Mouse (Mus musculus) hindbrain, embryonic 11.5 days (tissue): ENCODE data around the gene Pkp4. TPM values are rescaled to one million over a fixed set of nuclear protein-coding genes. Genes with fewer than 3 reads are reported as not detected.

Source experiments
- ATAC-seq: fragments of 200-750 bp; cut with Nextera tagmentation; 2 replicates; pipeline ENCODE4 v1.8.0; 2017; ENCODE audit warnings: mild to moderate bottlenecking, moderate TSS enrichment, moderate library complexity; ENCODE audit not compliant: low FRiP score
- DNase-seq: peaks from one replicate; pipeline ENCODE4 v3.0.0-alpha.2; 2015; ENCODE audit warnings: low spot score
- H3K27ac ChIP-seq: fragments of 300-500 bp; sonication (generic); 2 replicates; pipeline ENCODE4 v1.5.1; 2014; ENCODE audit warnings: mild to moderate bottlenecking, low read depth, low read length
- H3K27me3 ChIP-seq: fragments of 300-500 bp; sonication (generic); 2 replicates; pipeline ENCODE4 v1.6.1; 2014; ENCODE audit warnings: mild to moderate bottlenecking, low read length, moderate library complexity, mixed read lengths; ENCODE audit not compliant: control insufficient read depth, insufficient read depth
- H3K36me3 ChIP-seq: fragments of 300-500 bp; sonication (generic); 2 replicates; pipeline ENCODE4 v1.6.1; 2014; ENCODE audit warnings: mild to moderate bottlenecking, low read length, moderate library complexity, mixed read lengths; ENCODE audit not compliant: control insufficient read depth, insufficient read depth
- H3K4me1 ChIP-seq: fragments of 300-500 bp; sonication (generic); replicated peaks from 2 replicates; pipeline ENCODE4 v1.6.1; 2014; ENCODE audit warnings: low read length, mixed read lengths; ENCODE audit not compliant: control insufficient read depth, insufficient read depth
- H3K4me2 ChIP-seq: fragments of 300-500 bp; sonication (generic); replicated peaks from 2 replicates; pipeline ENCODE4 v1.6.1; 2014; ENCODE audit warnings: mild to moderate bottlenecking, low read depth, low read length
- H3K4me3 ChIP-seq: fragments of 300-500 bp; sonication (generic); 2 replicates; pipeline ENCODE4 v1.5.1; 2014; ENCODE audit warnings: low read depth, low read length
- H3K9ac ChIP-seq: fragments of 300-500 bp; sonication (generic); 2 replicates; pipeline ENCODE4 v1.6.1; 2014; ENCODE audit warnings: low read depth, low read length
- H3K9me3 ChIP-seq: fragments of 300-500 bp; sonication (generic); 2 replicates; pipeline ENCODE4 v1.6.1; 2016; ENCODE audit warnings: low read length; ENCODE audit not compliant: control insufficient read depth
- WGBS: fragments of 180-500 bp; shearing (Covaris S2); extraction: QIAGEN DNeasy Blood & Tissue Kit; methylation state at CpG from one replicate; pipeline ENCODE4 v1.1.7; 2014; 5-methylcytosine and 5-hydroxymethylcytosine counted together
- polyA plus RNA-seq: library from polyadenylated mRNA; unstranded; fragments of >200 nt; fragmentation: Nextera tagmentation; extraction: Ambion mirVana; gene quantifications from 2 replicates; pipeline ENCODE4 v1.2.1, GENCODE M21; 2014

Pkp4 gene
- polyA plus RNA-seq = 16.3 and 21.3 TPM in 2 replicates

DNA sequence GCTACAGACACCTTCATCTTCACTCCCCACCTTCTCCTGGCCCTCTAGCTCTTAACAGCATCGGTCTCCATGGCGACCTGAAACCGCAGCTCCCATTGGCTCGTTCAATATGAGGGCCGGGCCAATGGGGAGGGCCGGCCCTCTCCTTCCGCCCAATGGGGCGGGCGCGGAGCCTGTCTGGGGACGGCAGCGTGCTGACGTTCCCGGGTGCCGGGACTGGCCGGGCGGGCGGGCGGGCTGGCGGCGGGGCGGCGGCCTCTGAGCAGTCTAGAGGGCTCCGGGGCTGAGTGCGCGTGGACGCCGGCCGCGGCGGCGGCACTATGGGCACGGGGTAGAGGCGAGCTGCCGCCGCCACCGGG lies at the start of gene Pkp4, which contains the start of gene Ccdc148:
TSS of gene Pkp4 (plus strand) at position 246 of the 359 bp plus-strand sequence.
TSS of gene Ccdc148 (minus strand) at position 79 of the 359 bp plus-strand sequence.
- ATAC-seq (peak; percentile 98), DNase-seq (peak; percentile 96)
- whole genome bisulfite sequencing = under 1% methylated on average over 36 of the region's 37 CpGs
- Histone ChIP-seq H3K27ac (peak within 1 kb of the TSS; percentile 78), H3K9ac (peak within 1 kb of the TSS; percentile 87), H3K4me2 (peak within 1 kb of the TSS; percentile 89), H3K4me1 (no peaks in the 10 kb centered on the region; the same call in 1 of the 2 replicates), H3K4me3 (peak within 1 kb of the TSS; percentile 93), H3K36me3 (no peaks in the 10 kb centered on the region), H3K9me3 (no peaks in the 10 kb centered on the region), H3K27me3 (no peaks in the 10 kb centered on the region)

- no peaks in the 10 kb centered on the region for H3K9me3 ChIP-seq
- H3K4me2 ChIP-seq = no peak overlapping the region
- no peak overlapping the region for H3K9ac ChIP-seq
- DNase-seq (no peak), ATAC-seq (no peak)
- H3K4me1 ChIP-seq = no peaks in the 10 kb centered on the region
- no peak overlapping the region for H3K27ac ChIP-seq
- H3K36me3 ChIP-seq = no peaks in the 10 kb centered on the region
- WGBS = 87% methylated on average over 7 of the region's 7 CpGs
- H3K4me3 ChIP-seq = no peak overlapping the region
- no peaks in the 10 kb centered on the region for H3K27me3 ChIP-seq
These were observed 31.6 kb upstream of the Pkp4 start for GRCm38 (mm10) chr2:59129023-59129422.

GRCm38 (mm10) chr2:59129821-59130220 lies 30.8 kb upstream of the Pkp4 start:
- 93% methylated on average over 8 of the region's 8 CpGs for WGBS
- H3K4me1 ChIP-seq = no peaks in the 10 kb centered on the region

GRCm38 (mm10) chr2:59131044-59131443 lies 29.6 kb upstream of the Pkp4 start:
- no peak for DNase-seq

More at GRCm38 (mm10) chr2:59129821-59130220, 30.8 kb upstream of the Pkp4 start:
- ATAC-seq (no peak), DNase-seq (no peak)
- no peak overlapping the region for H3K4me3 ChIP-seq
- H3K9me3 ChIP-seq = no peaks in the 10 kb centered on the region
- no peaks in the 10 kb centered on the region for H3K27me3 ChIP-seq
- H3K36me3 ChIP-seq = no peaks in the 10 kb centered on the region
- no peak overlapping the region for H3K9ac ChIP-seq
- H3K4me2 ChIP-seq = no peak overlapping the region
- H3K27ac ChIP-seq = no peak overlapping the region

DNA sequence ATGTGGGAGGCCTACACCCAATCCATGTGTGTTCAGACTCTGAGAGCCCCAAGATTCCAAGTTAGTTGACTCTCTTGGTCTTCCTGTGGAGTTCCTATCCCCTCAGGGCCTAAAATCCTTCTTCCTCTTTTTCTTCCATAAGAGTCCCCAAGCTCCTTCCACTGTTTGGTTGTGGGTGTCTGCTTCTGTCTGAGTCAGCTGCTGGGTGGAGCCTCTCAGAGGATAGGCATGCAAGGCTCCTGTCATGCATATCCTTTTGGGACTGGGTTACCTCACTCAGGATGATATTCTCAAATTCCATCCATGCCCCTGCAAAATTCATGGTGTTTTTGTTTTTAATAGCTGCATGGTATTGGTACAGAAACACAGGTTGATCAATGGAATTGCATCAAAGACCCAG lies 5.2 kb upstream of the Pkp4 start:
- H3K9ac ChIP-seq = no peak overlapping the region
- no peaks in the 10 kb centered on the region for H3K36me3 ChIP-seq

More at GRCm38 (mm10) chr2:59131044-59131443, 29.6 kb upstream of the Pkp4 start:
- no peak overlapping the region for H3K27ac ChIP-seq
- ATAC-seq = no peak
- no peaks in the 10 kb centered on the region for H3K27me3 ChIP-seq
- H3K4me1 ChIP-seq = no peaks in the 10 kb centered on the region
- 91% methylated on average over 8 of the region's 8 CpGs for WGBS
- H3K4me3 ChIP-seq = no peak overlapping the region
- no peaks in the 10 kb centered on the region for H3K36me3 ChIP-seq
- no peaks in the 10 kb centered on the region for H3K9me3 ChIP-seq
- H3K9ac ChIP-seq = no peak overlapping the region
- no peak overlapping the region for H3K4me2 ChIP-seq

DNA sequence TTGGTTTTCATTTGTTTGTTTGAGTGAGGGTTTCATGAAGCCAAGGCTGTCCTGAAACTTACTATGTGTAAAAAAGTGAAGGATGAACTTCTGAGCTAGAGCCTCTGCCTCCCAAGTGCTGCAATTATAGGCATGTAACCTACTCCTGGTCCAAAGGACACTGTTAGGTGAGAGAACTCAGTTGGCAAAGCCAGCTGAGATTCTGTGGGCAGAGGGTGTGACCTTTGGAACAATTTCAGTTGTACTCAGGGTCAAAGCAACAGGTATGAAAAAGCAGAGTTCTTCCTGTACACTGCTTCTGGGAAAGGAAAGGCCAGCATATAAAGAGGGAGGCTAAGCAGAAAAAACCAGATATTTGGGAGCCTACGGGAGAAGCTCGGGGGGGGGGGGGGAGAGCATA lies 2.5 kb upstream of the Pkp4 start:
- no peaks in the 10 kb centered on the region for H3K27me3 ChIP-seq
- H3K9ac ChIP-seq = no peak overlapping the region
- no peak overlapping the region for H3K4me3 ChIP-seq
- no peaks in the 10 kb centered on the region; the same call in 1 of the 2 replicates for H3K4me1 ChIP-seq
- DNase-seq (no peak), ATAC-seq (no peak)
- H3K4me2 ChIP-seq = no peak overlapping the region
- H3K27ac ChIP-seq = no peak overlapping the region
- no peaks in the 10 kb centered on the region for H3K36me3 ChIP-seq
- 57% methylated on average over 2 of the region's 2 CpGs for WGBS
- H3K9me3 ChIP-seq = no peaks in the 10 kb centered on the region

More for the DNA sequence above, 5.2 kb upstream of the Pkp4 start:
- Histone ChIP-seq H3K27ac (no peak overlapping the region), H3K9me3 (no peaks in the 10 kb centered on the region), H3K4me2 (no peak overlapping the region), H3K4me3 (no peak overlapping the region), H3K4me1 (no peaks in the 10 kb centered on the region), H3K27me3 (no peaks in the 10 kb centered on the region)
- ATAC-seq (no peak), DNase-seq (no peak)

GRCm38 (mm10) chr2:59159961-59160604 lies 567 bp upstream of the Pkp4 start:
- Histone ChIP-seq H3K27ac (no peak overlapping the region), H3K9ac (peak overlapping the region; percentile 49), H3K9me3 (no peaks in the 10 kb centered on the region), H3K27me3 (no peaks in the 10 kb centered on the region), H3K36me3 (no peaks in the 10 kb centered on the region), H3K4me3 (peak overlapping the region; percentile 93), H3K4me1 (no peaks in the 10 kb centered on the region; the same call in 1 of the 2 replicates), H3K4me2 (peak overlapping the region; percentile 68)
- DNase-seq (no peak), ATAC-seq (peak; percentile 12)
- under 1% methylated on average over 16 of the region's 16 CpGs for WGBS

DNA sequence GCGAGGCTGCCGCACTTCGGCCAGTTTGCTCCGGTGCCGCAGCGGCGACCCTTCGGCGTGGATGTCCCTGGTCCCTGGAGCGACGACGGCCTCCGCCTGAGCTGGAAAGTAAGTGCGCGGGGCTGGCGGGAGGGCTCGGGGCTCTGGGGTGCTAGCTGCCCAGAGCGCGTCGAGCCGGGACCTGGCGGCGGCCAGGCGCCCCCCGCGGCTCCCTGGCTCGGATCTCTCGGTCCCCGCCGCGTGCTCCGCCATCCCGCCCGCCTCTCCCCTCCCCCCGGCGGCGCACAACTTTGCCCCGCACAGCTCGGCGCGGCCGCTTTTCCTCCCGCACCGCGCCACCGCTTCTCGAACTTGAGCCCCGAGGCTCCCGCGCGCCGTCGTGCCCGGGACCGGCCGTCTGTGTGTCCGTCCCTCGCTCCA lies 381 bp downstream of the Pkp4 start:
- Histone ChIP-seq H3K4me2 (peak overlapping the region; percentile 89), H3K4me3 (peak overlapping the region; percentile 93), H3K4me1 (no peaks in the 10 kb centered on the region; the same call in 1 of the 2 replicates), H3K27ac (peak overlapping the region; percentile 78), H3K36me3 (no peaks in the 10 kb centered on the region), H3K9ac (peak overlapping the region; percentile 87), H3K27me3 (no peaks in the 10 kb centered on the region), H3K9me3 (no peaks in the 10 kb centered on the region)
- peak; percentile 72 for ATAC-seq
- 0% methylated on average over 30 of the region's 58 CpGs for WGBS
- peak; percentile 70 for DNase-seq
